Mouse (Mus musculus) G1E (cell line): ENCODE results near the gene Ybx2.

ENCODE experiments used
- CTCF ChIP-seq: IDR thresholded peaks from 2 replicates; pipeline ENCODE4 v1.5.1; 2012; ENCODE audit warnings: low read depth, low read length, inconsistent platforms, mixed read lengths
- GATA1 ChIP-seq: IDR thresholded peaks from 2 replicates; pipeline ENCODE4 v1.6.1; 2012; ENCODE audit warnings: borderline replicate concordance, low read length, inconsistent platforms, mixed read lengths
- POLR2AphosphoS5 ChIP-seq: IDR thresholded peaks from 2 replicates; pipeline ENCODE4 v1.6.1; 2012; ENCODE audit warnings: low read depth, low read length, inconsistent platforms; ENCODE audit not compliant: insufficient replicate concordance
- TAL1 ChIP-seq: conservative IDR thresholded peaks from 2 replicates; pipeline ENCODE4 v1.6.1; 2012; ENCODE audit warnings: low read depth, low read length, inconsistent platforms, mixed read lengths

GRCm38 (mm10) chr11:69970775-69971174 lies 35.2 kb downstream of the Ybx2 start:
- TF ChIP-seq CTCF (no peak), POLR2AphosphoS5 (no peak), TAL1 (no peak), GATA1 (no peak)
